Mouse (Mus musculus): ENCODE measurements around the gene Bdh2.

Bdh2 gene

DNA sequence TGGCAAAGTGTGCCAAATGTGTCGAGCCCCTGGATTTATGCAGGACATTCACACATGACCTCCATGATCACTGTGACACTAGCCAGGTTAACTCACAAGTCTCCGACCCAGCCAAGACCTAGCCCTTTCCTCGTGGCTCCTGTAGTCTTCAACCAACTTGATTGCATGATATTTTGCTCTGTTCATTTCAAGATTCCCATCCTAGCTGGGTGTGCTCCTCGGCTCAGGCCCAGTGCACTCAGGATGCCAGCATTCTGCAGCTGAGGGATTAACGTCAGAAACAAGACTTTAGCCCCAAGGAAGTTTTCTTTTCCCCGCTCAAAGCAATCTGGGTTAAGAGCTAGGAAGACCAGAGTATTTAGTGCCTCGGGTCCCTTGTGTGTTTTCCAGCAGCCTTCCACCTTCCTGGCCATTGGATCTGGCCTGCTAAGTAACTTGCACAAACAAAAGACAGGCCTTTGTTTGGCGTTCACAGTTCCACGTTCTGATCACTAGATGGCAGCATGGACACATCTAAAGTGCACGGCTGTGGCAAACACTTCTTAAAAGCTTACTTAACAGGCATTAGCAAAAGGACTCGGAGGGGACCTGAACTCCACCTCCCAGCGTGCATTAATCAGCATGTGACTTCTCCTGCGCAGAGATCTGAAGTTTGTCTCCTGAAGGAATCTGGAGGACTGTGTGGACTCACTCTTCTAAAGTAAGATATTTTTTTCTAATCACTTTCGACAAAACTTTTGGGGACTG lies at the start of gene Bdh2:
TSS of gene Bdh2 (plus strand) at position 553 of the 747 bp plus-strand sequence.
- peak; percentile 80 for DNase-seq (ENCODE audit: low read depth, low spot score)

DNA sequence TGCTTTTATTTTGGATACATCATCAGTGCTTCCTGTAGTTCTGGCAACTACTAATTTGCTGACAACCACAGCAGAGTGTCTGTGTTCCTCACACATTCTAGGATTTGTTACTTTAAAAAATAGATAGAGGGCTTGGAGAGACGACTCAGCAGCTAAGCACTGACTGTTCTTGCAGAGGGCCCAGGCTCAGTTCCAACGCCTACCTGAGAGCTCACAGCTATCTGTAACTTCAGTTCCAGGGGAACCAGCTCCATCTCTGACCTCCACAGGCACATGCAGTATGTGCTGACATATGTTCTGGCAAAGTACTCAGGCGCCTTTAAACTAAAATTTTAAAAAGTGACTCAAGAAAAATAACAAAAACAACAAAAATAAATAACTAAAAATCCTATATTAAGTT lies 49.0 kb upstream of the Bdh2 start:
- DNase-seq (ENCODE audit: low read depth, low spot score) = no peak

DNA sequence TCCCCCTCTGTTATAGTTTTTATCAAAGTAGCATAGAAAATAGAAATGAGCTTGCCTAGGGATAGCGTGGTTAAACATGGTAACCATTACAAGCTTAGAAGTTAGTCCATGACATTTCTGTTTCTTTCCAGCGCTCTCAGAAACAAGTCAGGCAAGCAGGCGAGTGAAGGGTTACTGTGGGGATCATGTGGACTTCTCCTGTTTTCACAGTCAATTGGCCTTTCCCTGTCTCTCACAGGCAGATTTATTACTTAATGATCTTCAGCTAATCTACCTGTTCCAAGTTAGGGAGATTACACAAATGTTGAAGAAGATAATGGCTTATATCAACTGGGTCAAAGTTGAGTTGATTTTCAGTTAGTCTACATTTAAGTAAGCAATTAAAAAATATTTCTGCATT lies 48.6 kb upstream of the Bdh2 start:
- no peak for DNase-seq (ENCODE audit: low read depth, low spot score)

DNA sequence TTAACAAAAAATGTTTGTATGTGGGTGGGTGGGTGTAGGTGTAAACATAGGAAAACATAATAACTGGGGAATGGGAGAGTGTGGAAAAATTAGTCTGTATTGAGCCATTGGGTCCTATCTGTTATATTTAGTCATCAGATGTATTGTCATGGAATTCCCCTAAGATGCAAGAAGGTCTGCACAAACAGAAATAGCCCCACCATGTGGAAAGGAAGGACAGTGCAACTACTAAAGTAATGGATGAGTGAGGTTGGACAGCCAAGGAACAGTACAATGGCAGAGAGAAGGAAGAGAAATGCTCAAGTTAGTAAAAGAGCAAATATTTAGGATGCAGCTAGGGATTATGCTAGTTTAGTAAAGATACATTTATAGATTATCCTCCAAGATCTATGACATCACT lies 35.3 kb upstream of the Bdh2 start:
- peak; percentile 8 for DNase-seq (ENCODE audit: low read depth, low spot score)

DNA sequence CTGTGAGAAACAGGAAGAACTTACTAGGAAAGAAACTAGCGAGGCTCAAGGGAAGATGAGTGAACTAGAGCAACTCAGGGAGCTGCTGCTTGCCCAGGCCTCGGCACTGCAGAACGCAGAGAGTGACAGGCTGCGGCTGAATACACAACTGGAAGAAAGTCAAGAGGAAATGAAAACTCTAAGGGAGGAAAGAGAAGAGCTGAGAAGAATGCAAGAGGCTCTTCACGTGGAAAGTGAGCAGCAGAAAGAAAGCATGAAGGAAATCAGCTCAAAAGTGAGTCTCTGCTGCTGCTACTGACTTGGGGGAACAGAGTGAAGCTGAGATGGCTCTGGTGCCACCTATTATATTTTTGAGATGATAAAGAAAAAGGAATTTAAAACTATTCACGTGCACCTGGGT lies 34.2 kb upstream of the Bdh2 start:
- DNase-seq (ENCODE audit: low read depth, low spot score) = no peak

DNA sequence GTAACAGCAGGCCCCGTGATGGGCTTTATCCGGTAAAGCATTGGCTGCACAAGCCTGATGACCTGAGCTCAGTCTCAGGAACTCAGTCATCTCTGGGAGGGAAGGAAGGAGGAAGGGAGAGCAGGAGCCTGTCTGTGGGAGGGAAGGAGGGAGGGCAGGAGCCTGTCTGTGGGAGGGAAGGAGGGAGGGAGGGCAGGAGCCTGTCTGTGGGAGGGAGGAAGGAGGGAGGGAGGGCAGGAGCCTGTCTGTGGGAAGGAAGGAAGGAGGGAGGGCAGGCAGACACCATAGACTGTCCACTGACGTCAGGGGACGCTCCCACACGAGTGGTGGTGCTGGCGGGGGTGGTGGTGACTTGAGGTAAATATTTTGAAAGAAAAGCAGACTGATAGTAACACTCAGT lies 31.9 kb upstream of the Bdh2 start:
- no peak for DNase-seq (ENCODE audit: low read depth, low spot score)

DNA sequence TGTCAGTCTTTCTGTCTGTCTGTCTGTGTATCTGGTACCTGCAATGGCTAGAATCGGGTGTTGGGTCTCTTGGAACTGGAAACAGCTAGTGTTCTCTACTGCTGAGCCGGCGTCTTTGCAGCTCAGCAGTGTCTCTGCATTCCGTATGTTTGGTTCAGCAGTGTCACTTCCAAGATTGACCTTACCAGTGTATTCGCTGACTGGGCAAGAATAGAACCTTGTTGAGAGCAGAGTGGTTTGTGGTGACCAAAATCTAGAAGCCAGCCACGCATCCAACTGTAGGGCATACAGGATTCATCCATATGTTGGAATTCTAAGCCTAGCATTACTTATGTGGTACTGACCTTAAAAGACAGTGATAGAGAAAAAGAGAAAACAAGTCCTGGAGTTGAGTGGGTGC lies 29.2 kb upstream of the Bdh2 start:
- no peak for DNase-seq (ENCODE audit: low read depth, low spot score)

DNA sequence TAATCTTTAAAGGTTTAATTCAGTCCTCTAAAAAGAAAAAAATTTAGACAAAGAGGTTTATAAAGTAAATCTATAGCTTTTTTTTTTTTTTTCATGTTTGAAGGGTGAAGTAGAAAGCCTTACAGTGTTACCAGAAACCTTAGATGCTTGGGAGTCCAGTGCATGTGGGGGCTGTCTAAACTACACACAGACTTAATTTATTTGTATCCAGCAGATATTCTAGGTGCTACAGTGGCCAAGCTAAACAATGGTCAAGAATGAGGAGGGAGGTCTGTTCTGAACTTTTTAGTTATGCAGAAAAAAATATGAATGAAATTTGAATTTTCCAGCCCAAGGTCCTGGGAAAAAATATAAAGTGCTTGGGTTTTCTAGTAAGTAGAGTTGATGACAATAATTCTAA lies 26.2 kb upstream of the Bdh2 start:
- DNase-seq (ENCODE audit: low read depth, low spot score) = no peak

DNA sequence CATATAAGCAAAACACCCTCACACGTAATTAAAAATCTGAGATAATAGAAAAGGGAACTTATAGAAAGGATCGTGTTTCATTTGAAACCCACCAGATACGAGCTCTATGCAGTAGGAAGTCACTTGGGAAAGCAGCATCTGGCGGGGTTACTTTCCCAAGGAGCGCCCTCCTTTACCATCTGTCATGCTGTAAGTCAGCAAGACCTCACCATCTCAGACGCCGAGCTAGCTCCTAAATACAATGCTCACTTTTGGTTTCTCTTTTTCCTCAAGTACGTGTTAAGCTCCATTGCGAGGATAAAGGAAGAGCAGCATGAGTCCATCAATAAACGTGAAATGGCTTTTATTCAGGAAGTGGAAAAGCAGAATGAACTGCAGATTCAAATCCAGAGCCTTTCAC lies 22.1 kb upstream of the Bdh2 start:
- no peak for DNase-seq (ENCODE audit: low read depth, low spot score)

DNA sequence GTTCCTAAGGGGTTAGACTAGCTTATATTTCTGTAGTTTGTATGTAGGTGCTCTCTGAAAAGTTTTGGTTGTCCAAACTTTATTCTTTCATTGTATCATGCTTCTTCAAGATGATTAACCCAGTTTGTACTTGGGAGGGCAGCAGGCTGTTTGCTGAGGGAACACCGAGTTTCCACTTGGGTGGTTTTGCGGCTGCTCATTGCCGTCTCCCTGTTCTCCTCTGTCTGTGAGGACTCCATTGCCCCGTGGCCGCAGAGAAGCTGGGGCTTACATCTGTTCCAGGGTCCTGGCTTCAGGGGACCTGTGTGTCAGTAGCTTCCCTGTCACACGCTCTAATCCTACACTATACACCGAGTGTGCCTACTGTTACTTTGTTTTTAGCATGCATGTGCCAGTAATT lies 20.8 kb upstream of the Bdh2 start:
- DNase-seq (ENCODE audit: low read depth, low spot score) = no peak

DNA sequence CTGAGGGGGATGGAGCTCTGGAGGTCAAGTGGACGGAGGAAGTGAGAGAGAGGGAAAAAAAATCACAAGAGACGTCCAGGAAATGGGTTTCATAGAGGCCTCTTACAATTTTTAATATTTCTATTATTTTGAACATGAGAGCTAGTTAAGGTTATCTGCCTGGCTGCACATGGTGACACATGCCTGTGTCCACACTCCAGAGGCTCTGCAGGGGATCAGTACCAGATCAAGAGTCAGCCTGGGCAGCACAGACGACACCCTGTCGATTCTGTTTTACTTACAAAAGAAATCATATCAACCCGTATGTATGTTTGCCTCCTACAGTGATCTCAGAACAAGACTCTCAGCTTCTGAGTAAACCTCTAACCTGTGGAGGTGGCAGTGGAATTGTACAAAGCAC lies 12.4 kb upstream of the Bdh2 start:
- DNase-seq (ENCODE audit: low read depth, low spot score) = no peak

DNA sequence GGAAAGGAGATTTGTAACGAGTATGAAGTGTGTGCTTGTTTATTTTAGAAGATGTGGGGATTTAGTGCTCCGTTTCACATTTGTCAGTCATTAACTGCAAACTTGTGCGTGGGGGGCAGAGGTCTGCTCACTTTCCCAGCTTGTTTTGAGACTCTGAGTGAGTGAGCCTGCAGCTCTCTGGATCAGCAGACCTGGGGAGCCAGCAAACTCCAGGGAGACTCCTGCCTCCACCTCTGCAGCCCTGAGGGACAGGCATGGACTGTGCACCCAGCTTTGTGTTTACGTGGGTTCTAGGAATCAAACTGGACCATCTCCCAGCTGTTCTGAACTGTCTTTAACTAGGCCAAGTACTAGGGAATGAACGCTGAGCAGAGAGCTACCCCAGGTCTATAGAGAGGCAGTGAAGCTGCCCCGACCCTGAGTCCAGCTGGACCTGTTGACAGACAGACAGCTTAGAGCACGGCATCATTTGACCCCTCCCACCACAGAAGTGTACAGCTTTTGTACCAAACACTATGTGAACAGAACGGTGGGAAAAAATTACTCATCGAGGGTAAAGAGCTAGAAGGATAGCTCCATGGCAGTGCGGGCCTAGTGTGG lies 11.5 kb upstream of the Bdh2 start:
- DNase-seq (ENCODE audit: low read depth, low spot score) = no peak

DNA sequence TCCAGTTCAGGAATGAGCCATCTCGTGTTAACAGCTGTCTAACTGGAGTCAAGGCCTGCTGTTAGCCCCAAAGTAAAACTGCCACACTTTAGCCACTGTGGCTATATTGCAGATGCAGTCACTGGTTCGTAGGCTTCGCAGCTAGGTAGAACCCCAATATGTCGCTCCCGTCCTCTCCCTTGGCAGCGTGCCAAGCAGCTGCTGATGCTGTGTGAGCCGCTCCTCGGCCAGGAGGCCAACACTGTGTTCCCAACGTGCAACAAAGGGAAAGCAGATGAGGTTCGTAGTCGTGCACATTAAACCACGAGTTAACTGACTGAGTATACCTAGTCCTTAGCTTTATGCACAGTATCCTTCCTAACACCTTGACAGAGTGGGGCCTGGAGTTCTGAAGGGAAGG lies 8.4 kb upstream of the Bdh2 start:
- no peak for DNase-seq (ENCODE audit: low read depth, low spot score)

DNA sequence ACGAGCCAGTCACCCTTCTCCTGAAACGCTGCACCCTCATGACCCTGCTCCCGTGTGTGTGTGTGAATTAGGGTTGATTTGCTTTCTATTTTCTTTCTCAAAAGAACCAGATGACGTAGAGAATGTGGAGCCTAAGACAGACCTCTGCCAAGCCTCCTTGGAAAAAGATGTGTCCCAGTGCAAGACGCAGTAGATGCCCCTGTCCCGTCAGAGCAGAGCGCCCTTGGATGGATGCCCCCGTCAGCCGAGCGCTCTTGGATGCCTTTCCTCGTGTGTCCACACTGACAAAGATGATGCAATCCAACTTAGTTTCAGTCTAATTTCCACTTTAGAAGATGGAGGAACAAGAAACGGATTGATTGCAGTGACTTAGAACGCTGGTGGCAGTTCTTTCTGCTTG lies 8.0 kb upstream of the Bdh2 start:
- no peak for DNase-seq (ENCODE audit: low read depth, low spot score)

DNA sequence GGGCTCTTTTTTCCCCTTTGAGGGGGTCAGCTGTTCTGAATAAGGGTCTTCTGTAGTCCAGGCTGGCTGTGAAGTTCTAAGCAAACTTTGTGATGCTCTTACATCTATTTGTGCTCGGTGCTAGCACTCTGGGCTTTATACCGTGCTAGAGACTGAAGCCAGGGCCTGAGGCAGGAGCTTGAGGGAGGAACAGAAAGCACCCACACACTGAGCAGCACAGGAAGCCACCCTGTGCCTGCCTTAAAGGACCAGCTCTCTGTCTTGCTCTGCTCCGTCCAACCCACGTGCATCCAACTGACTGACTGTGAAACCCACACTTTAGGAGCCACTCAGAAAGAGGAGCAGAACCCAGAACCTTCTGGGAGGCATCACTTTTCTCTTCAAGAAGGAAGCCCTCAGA lies 861 bp upstream of the Bdh2 start:
- DNase-seq (ENCODE audit: low read depth, low spot score) = no peak

DNA sequence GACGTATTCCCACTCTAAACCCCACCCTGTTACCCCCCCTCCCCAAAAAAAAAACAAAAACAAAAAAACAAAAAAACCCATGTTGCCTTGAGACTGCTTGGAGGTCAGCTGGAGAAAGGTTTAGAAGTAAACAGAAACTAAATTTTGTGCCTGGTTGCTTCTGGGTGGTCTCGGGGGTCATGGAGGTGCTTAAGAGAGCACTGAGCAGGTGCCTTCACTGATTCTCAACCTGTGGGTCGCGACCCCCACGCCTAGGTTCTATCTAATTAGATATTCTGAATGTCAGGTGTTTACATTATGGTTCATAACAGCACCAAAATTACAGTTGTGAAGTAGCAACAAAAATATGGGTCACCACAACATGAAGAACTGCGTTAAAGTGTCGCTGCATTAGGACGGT lies 680 bp downstream of the Bdh2 start:
- no peak for DNase-seq (ENCODE audit: low read depth, low spot score)

DNA sequence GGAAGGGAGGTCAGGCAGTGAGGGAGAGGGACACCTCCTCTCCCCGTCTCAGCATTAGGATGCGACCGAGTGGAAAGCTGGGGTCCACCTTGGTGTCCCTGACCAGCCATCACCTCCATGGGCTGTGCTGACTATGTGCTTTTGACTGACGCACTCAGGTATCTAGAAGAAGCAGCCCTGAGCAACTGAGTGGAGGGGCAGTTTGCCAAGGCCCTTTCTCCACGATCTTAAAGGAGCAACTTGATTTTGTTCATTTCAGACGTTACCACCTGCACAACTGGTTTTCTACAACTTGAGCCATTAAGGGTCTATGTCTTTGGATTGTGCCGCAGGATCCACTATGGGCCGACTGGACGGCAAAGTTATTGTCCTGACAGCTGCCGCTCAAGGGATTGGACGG lies 4.2 kb downstream of the Bdh2 start:
- DNase-seq (ENCODE audit: low read depth, low spot score) = no peak

DNA sequence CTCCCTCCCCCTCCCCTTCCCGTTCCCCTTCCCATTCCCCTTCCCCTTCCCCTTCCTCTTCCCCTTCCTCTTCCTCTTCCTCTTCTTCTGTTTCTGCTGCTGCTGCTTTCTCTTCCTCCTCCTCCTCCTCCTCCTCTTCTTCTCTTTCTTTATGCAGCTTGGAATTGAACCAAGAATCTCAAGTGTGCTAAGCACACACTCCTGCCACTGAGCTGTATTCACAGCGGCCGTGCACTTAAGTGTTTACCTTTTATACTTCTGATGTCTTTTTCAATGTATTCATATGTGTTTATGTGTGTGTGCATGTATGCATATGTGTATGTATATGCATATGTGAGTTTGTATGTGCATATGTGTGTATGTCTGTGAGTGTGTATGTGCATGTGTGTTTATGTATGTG lies 4.8 kb downstream of the Bdh2 start:
- DNase-seq (ENCODE audit: low read depth, low spot score) = no peak

DNA sequence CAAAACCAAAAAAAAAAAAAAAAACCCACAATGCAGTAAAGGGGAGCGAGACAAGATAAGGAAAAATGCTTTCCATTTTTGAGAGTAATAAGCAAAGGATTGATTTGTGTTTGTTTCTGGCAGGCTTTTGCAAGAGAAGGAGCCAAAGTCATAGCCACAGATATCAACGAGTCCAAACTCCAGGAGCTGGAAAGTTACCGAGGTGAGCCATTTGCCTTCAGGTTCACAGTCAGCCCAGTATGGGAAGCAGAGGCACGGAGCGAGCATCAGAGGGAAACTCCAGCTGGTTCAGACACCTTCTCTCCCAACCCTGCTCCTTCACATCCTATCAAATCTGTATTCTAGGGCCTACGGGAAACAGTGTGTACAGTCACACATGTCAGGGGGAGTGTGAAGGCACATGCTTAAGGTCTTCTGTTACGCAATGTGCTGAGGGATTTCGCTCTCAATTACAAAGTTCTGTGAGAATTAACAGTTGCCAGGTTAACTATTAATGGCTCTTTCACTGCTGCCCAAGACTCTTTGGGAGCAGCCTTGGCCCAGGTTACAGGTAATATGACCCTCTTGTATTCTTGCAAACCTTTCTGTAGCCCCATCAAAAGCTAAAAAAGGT lies 7.2 kb downstream of the Bdh2 start:
- DNase-seq (ENCODE audit: low read depth, low spot score) = no peak

DNA sequence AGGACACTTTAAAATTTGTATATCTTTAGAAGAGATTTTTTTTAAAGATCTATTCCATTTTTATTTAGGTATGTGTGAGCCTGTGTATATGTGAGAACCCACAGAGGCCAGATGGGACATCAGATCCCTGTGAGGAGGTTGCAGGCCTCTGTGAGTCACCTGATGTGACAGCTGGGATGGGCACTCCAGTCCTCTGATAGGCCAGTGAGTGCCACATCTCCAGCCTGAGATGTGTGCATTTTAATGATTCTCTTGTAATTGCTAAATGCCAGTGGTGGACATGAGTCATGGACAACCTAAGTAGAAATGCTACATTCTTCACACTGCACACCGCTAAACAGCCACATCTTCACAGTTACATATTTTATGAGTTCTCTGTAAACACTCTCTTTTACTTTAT lies 8.1 kb downstream of the Bdh2 start:
- no peak for DNase-seq (ENCODE audit: low read depth, low spot score)

DNA sequence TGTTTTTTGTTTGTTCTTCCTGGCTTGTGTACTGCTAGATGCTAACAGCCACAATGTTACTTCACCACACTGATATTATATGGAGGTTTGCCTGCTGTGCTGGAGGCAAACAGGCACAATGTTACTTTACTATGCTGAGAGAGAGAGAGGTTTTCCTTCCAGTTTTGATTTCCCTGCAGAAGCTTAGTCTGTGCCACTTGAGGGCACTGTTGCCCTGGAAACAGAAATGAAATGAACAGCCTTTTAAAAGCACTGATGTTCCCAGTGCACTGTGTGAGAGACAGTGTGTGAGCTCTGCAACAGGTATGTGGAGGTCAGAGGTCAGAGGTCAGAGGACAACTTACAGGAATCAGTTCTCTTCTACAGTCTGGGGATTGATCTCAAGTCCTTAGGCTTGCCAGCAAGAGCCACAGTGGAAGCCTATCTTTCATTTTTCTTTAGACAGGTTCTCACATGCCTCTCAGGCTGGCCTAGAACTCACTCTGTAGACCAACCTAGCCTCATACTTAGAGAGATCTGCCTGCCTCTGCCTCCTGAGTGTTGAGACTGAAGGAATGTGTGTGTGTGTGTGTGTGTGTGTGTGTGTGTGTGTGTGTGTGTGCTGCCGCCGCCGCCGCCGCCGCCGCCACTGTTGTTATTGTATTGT lies 9.4 kb downstream of the Bdh2 start:
- peak; percentile 39 for DNase-seq (ENCODE audit: low read depth, low spot score)

DNA sequence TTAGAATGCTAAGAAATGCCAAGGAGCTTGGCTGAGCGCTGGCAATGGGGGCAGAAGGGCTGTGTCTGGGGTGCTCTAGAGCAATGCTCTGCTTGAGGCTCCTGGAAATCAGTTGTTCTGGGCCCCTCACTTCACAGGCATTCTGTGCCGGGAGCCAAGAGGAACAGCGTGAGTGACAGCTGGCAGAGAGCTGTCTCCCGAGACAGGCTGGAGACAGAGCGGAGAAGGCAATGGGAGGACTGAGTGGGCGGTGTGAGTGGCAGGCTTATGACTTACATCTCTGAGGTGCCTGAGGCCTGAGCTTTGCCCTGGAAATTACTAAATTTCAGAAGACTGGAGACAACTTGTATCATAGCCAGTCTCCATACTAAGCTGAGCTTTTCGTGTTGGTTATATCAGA lies 12.7 kb downstream of the Bdh2 start:
- DNase-seq (ENCODE audit: low read depth, low spot score) = no peak

DNA sequence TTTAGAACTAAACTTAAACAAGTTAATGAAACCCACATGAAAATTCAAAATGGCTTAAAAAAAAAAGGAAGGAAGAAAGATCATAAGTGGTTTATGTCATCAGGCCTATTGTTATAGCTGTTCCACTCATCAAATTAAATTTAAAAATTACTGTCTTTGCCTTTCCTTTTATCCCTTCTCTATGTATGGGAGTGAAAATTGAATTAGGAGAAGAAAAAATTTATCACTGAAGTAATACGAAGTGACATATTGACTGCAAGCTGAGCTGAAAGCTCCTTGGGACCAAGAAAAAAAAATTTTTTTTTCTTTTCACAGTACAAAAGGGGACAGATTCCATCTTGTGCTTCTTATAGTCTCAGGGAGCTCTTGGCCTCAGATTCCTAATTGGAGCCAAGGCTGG lies 14.5 kb downstream of the Bdh2 start:
- no peak for DNase-seq (ENCODE audit: low read depth, low spot score)
